Mouse (Mus musculus) neural tube, embryonic 15.5 days (tissue): Measurements from ENCODE around the gene Pskh1. TPM values are rescaled to one million over a fixed set of nuclear protein-coding genes. Genes with fewer than 3 reads are reported as not detected.

Experiments
- ATAC-seq: fragments of 200-750 bp; cut with Nextera tagmentation; 2 replicates; pipeline ENCODE4 v1.8.0; 2017; ENCODE audit warnings: mild to moderate bottlenecking, moderate TSS enrichment, moderate library complexity; ENCODE audit not compliant: low FRiP score
- H3K27ac ChIP-seq: fragments of 300-500 bp; sonication (generic); replicated peaks from 2 replicates; pipeline ENCODE4 v1.5.1; 2015; ENCODE audit warnings: mild to moderate bottlenecking, inconsistent platforms
- H3K27me3 ChIP-seq: fragments of 300-500 bp; sonication (generic); replicated peaks from 2 replicates; pipeline ENCODE4 v1.6.1; 2015; ENCODE audit warnings: inconsistent platforms
- H3K36me3 ChIP-seq: fragments of 300-500 bp; sonication (generic); 2 replicates; pipeline ENCODE4 v1.6.1; 2015; ENCODE audit warnings: inconsistent platforms
- H3K4me1 ChIP-seq: fragments of 300-500 bp; sonication (generic); 2 replicates; pipeline ENCODE4 v1.6.1; 2015; ENCODE audit warnings: inconsistent platforms
- H3K4me2 ChIP-seq: fragments of 300-500 bp; sonication (generic); 2 replicates; pipeline ENCODE4 v1.6.1; 2015; ENCODE audit warnings: inconsistent platforms, mild to moderate bottlenecking, moderate library complexity
- H3K4me3 ChIP-seq: fragments of 300-500 bp; sonication (generic); replicated peaks from 2 replicates; pipeline ENCODE4 v1.5.1; 2015; ENCODE audit warnings: mild to moderate bottlenecking, inconsistent platforms
- H3K9ac ChIP-seq: fragments of 300-500 bp; sonication (generic); replicated peaks from 2 replicates; pipeline ENCODE4 v1.6.1; 2015; ENCODE audit warnings: mild to moderate bottlenecking, inconsistent platforms
- H3K9me3 ChIP-seq: fragments of 300-500 bp; sonication (generic); replicated peaks from 2 replicates; pipeline ENCODE4 v1.6.1; 2016; ENCODE audit warnings: inconsistent platforms
- WGBS: fragments of 180-500 bp; shearing (Covaris S2); methylation state at CpG from one replicate; pipeline ENCODE4 v1.1.7; 2015; ENCODE audit warnings: mixed read lengths; 5-methylcytosine and 5-hydroxymethylcytosine counted together
- polyA plus RNA-seq: library from polyadenylated mRNA; unstranded; fragments of >200 nt; fragmentation: Nextera tagmentation; extraction: Ambion mirVana; gene quantifications from 2 replicates; pipeline ENCODE4 v1.2.1, GENCODE M21; 2015

The Pskh1 gene
- polyA plus RNA-seq, 1 experiment from 2014 or later = 9.3 TPM

GRCm38 (mm10) chr8:105859314-105859713, 40.9 kb upstream of the Pskh1 start:
- 88% methylated on average over 5 of the region's 5 CpGs for WGBS
- no peak for ATAC-seq
- H3K4me1 ChIP-seq = peaks cover 73% of the 10 kb centered on the region
- peak overlapping the region; percentile 74 for H3K4me2 ChIP-seq
- no peak overlapping the region for H3K9ac ChIP-seq
- no peaks in the 10 kb centered on the region for H3K9me3 ChIP-seq
- peaks cover 4% of the 10 kb centered on the region; the same call in 1 of the 2 replicates for H3K36me3 ChIP-seq
- H3K4me3 ChIP-seq = no peak overlapping the region
- H3K27ac ChIP-seq = peak overlapping the region; percentile 93
- H3K27me3 ChIP-seq = no peaks in the 10 kb centered on the region

- peak within 1 kb of the TSS; percentile 95 for H3K4me3 ChIP-seq
- H3K9me3 ChIP-seq = no peaks in the 10 kb centered on the region
- H3K27ac ChIP-seq = peak within 1 kb of the TSS; percentile 93
- H3K27me3 ChIP-seq = no peaks in the 10 kb centered on the region
- H3K9ac ChIP-seq = peak within 1 kb of the TSS; percentile 97
- WGBS = under 1% methylated on average over 54 of the region's 59 CpGs
- peaks cover 73% of the 10 kb centered on the region for H3K4me1 ChIP-seq
- peak within 1 kb of the TSS; percentile 74 for H3K4me2 ChIP-seq
- peak; percentile 96 for ATAC-seq
- H3K36me3 ChIP-seq = peaks cover 4% of the 10 kb centered on the region; the same call in 1 of the 2 replicates
Observed at GRCm38 (mm10) chr8:105860143-105860981, 39.9 kb upstream of the Pskh1 start, which contains the start of gene Nutf2. Nutf2 (plus strand) TSS chr8:105860580.

GRCm38 (mm10) chr8:105861951-105862350, 38.3 kb upstream of the Pskh1 start:
- Histone ChIP-seq H3K4me1 (peaks cover 61% of the 10 kb centered on the region), H3K4me3 (peak overlapping the region; percentile 95), H3K9ac (peak overlapping the region; percentile 97), H3K27me3 (no peaks in the 10 kb centered on the region), H3K9me3 (no peaks in the 10 kb centered on the region), H3K36me3 (peaks cover 13% of the 10 kb centered on the region), H3K27ac (no peak overlapping the region), H3K4me2 (peak overlapping the region; percentile 74)
- WGBS = 4% methylated on average over 1 of the region's 1 CpGs
- no peak for ATAC-seq

- H3K9ac ChIP-seq = no peak overlapping the region
- H3K27ac ChIP-seq = no peak overlapping the region
- H3K4me2 ChIP-seq = no peak overlapping the region
- H3K4me3 ChIP-seq = no peak overlapping the region
- 84% methylated on average over 6 of the region's 6 CpGs for WGBS
- H3K36me3 ChIP-seq = peaks cover 40% of the 10 kb centered on the region
- H3K4me1 ChIP-seq = peaks cover 26% of the 10 kb centered on the region
- no peak for ATAC-seq
- no peaks in the 10 kb centered on the region for H3K9me3 ChIP-seq
- no peaks in the 10 kb centered on the region for H3K27me3 ChIP-seq
Observed at GRCm38 (mm10) chr8:105866364-105867029, 33.7 kb upstream of the Pskh1 start.

- no peak for ATAC-seq
- Histone ChIP-seq H3K27me3 (no peaks in the 10 kb centered on the region), H3K4me2 (no peak overlapping the region), H3K27ac (no peak overlapping the region), H3K4me3 (no peak overlapping the region), H3K9me3 (no peaks in the 10 kb centered on the region), H3K36me3 (peaks cover 74% of the 10 kb centered on the region), H3K4me1 (no peaks in the 10 kb centered on the region), H3K9ac (no peak overlapping the region)
- 89% methylated on average over 6 of the region's 6 CpGs for WGBS
Observed at GRCm38 (mm10) chr8:105874301-105874700, 25.9 kb upstream of the Pskh1 start.

GRCm38 (mm10) chr8:105880754-105881520, 19.3 kb upstream of the Pskh1 start, which contains the start of gene Edc4:
Edc4 (plus strand) TSS chr8:105880881.
- H3K9me3 ChIP-seq = no peaks in the 10 kb centered on the region
- WGBS = 1% methylated on average over 45 of the region's 45 CpGs
- H3K9ac ChIP-seq = peak within 1 kb of the TSS; percentile 89
- peak within 1 kb of the TSS; percentile 70 for H3K27ac ChIP-seq
- peak; percentile 87 for ATAC-seq
- peak within 1 kb of the TSS; percentile 94 for H3K4me3 ChIP-seq
- H3K27me3 ChIP-seq = no peaks in the 10 kb centered on the region
- peaks cover 58% of the 10 kb centered on the region for H3K36me3 ChIP-seq
- H3K4me1 ChIP-seq = peaks cover 30% of the 10 kb centered on the region
- H3K4me2 ChIP-seq = peak within 1 kb of the TSS; percentile 93

- no peaks in the 10 kb centered on the region for H3K27me3 ChIP-seq
- no peak for ATAC-seq
- WGBS = 93% methylated on average over 12 of the region's 12 CpGs
- peaks cover 10% of the 10 kb centered on the region for H3K4me1 ChIP-seq
- H3K36me3 ChIP-seq = peaks cover 87% of the 10 kb centered on the region
- H3K4me2 ChIP-seq = no peak overlapping the region
- no peak overlapping the region for H3K4me3 ChIP-seq
- H3K27ac ChIP-seq = no peak overlapping the region
- no peaks in the 10 kb centered on the region for H3K9me3 ChIP-seq
- H3K9ac ChIP-seq = no peak overlapping the region
Observed at GRCm38 (mm10) chr8:105889756-105890465, 10.3 kb upstream of the Pskh1 start.

- 69% methylated on average over 6 of the region's 6 CpGs for WGBS
- no peak overlapping the region for H3K9ac ChIP-seq
- no peaks in the 10 kb centered on the region for H3K27me3 ChIP-seq
- H3K4me1 ChIP-seq = peaks cover 10% of the 10 kb centered on the region
- H3K36me3 ChIP-seq = peaks cover 77% of the 10 kb centered on the region
- H3K4me3 ChIP-seq = no peak overlapping the region
- ATAC-seq = no peak
- no peak overlapping the region for H3K27ac ChIP-seq
- H3K9me3 ChIP-seq = no peaks in the 10 kb centered on the region
- no peak overlapping the region for H3K4me2 ChIP-seq
Observed at GRCm38 (mm10) chr8:105890870-105891269, 9.4 kb upstream of the Pskh1 start.

GRCm38 (mm10) chr8:105892432-105892831, 7.8 kb upstream of the Pskh1 start:
- Histone ChIP-seq H3K9me3 (no peaks in the 10 kb centered on the region), H3K4me1 (peaks cover 10% of the 10 kb centered on the region), H3K27me3 (no peaks in the 10 kb centered on the region), H3K27ac (no peak overlapping the region), H3K36me3 (peaks cover 62% of the 10 kb centered on the region), H3K4me3 (no peak overlapping the region), H3K4me2 (no peak overlapping the region), H3K9ac (no peak overlapping the region)
- ATAC-seq = no peak; the same call in 1 of the 2 replicates
- 86% methylated on average over 6 of the region's 6 CpGs for WGBS

- H3K4me3 ChIP-seq = no peak within 1 kb of the TSS
- 4% methylated on average over 11 of the region's 11 CpGs for WGBS
Observed at GRCm38 (mm10) chr8:105893339-105893738, 6.9 kb upstream of the Pskh1 start, which contains the start of gene Nrn1l. Nrn1l (plus strand) TSS chr8:105893567.

More at GRCm38 (mm10) chr8:105893339-105893738, 6.9 kb upstream of the Pskh1 start, which contains the start of gene Nrn1l:
- Histone ChIP-seq H3K9ac (no peak within 1 kb of the TSS; the same call in 1 of the 2 replicates), H3K9me3 (no peaks in the 10 kb centered on the region), H3K4me1 (peaks cover 10% of the 10 kb centered on the region), H3K27me3 (no peaks in the 10 kb centered on the region), H3K27ac (peak within 1 kb of the TSS; percentile 60), H3K4me2 (peak within 1 kb of the TSS; percentile 33), H3K36me3 (peaks cover 53% of the 10 kb centered on the region)
- ATAC-seq = peak; percentile 88
